Mouse (Mus musculus): ENCODE measurements around the gene Aass. TPM values are rescaled to one million over a fixed set of nuclear protein-coding genes. Genes with fewer than 3 reads are reported as not detected.
"Not testable (repeated sequence)": the region's sequence is repeated elsewhere in the genome, so short reads cannot be mapped to it uniquely, and the experiment has no call there.

The Aass gene
- polyA plus RNA-seq, 1 experiment from 2014 or later = 2.8 TPM

DNA sequence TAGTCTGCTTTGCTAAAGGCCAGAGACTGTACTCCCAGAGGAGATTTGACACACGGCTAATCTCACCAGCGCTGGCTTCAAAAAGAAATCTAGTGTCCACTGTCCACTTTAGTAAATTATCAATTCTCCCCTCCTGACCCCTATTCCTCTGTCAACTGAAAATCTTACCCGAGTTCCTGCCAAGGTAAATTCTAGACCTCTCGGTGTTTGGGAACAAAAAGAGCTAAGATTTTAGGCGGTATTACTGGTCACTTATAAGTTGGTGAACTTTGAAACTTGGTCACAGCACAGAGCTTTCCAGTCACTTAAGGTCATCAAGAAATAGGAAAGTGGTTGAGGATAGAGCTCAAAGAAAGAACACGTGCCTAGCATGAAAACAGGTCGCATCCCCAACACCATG, 6.1 kb downstream of the Aass start:
- no peak for ATAC-seq (ENCODE audit: insufficient read depth, low FRiP score)
- H3K27ac ChIP-seq (ENCODE audit: low read length) = no peak overlapping the region
- no peaks in the 10 kb centered on the region for H3K27me3 ChIP-seq (ENCODE audit: control insufficient read depth, insufficient read depth, low read length)
- no peak overlapping the region for H3K4me3 ChIP-seq (replicated peaks; ENCODE audit: low read length)
- 75% methylated on average over 7 of the region's 7 CpGs for WGBS
- H3K9ac ChIP-seq (ENCODE audit: low read length) = no peak overlapping the region
- no peaks in the 10 kb centered on the region for H3K9me3 ChIP-seq (replicated peaks; ENCODE audit: control insufficient read depth, low read length)
- no peak overlapping the region for H3K4me2 ChIP-seq (ENCODE audit: low read depth, low read length)
- no peaks in the 10 kb centered on the region for H3K36me3 ChIP-seq (ENCODE audit: control insufficient read depth, insufficient read depth, low read length)
- H3K4me1 ChIP-seq (ENCODE audit: control insufficient read depth, insufficient read depth, low read length) = no peaks in the 10 kb centered on the region

DNA sequence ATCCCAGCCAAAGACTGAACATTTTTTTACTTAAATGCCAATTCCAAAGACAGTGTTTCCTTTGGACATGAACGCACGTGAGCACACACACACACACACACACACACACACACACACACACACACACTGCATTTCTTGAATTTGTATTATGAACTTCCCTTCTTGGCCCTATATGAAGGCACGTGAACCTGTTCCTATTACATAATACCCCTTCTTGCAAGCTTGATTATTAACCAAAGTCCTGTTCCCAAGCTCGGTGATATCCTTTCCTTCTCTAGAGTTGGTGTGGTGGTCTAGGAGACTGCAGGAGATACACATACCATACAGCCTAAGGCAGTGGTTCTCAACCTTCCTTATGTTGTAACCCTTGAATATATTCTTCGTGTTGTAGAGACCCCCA, 7.0 kb downstream of the Aass start:
- Histone ChIP-seq H3K27me3 (ENCODE audit: control insufficient read depth, insufficient read depth, low read length) (no peaks in the 10 kb centered on the region), H3K4me1 (ENCODE audit: control insufficient read depth, insufficient read depth, low read length) (no peaks in the 10 kb centered on the region), H3K9ac (ENCODE audit: low read length) (no peak overlapping the region), H3K27ac (ENCODE audit: low read length) (no peak overlapping the region), H3K9me3 (replicated peaks; ENCODE audit: control insufficient read depth, low read length) (no peaks in the 10 kb centered on the region), H3K4me3 (replicated peaks; ENCODE audit: low read length) (no peak overlapping the region), H3K36me3 (ENCODE audit: control insufficient read depth, insufficient read depth, low read length) (no peaks in the 10 kb centered on the region), H3K4me2 (ENCODE audit: low read depth, low read length) (no peak overlapping the region)
- no peak for ATAC-seq (ENCODE audit: insufficient read depth, low FRiP score)
- WGBS = 79% methylated on average over 5 of the region's 5 CpGs

DNA sequence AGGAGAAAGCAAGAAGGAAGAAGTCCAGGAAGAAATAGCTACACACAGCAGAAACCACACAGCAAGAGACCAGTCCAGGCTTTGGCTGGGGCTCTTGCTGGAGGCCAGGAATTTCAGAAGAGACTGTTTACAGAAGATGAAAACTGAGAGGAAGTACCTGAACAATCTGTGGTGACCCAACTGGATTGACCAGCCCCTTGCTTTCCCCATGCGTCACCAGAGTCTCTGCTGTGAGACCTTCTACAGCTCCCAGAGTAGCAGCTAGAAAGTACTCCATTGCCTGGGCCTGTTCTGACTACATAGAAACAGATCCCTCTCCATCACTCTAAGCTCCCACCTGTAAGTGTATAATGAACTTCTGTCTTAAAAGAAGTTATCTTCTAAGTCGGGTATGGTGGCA, 8.0 kb downstream of the Aass start:
- Histone ChIP-seq H3K4me1 (ENCODE audit: control insufficient read depth, insufficient read depth, low read length) (no peaks in the 10 kb centered on the region), H3K9ac (ENCODE audit: low read length) (no peak overlapping the region), H3K27me3 (ENCODE audit: control insufficient read depth, insufficient read depth, low read length) (no peaks in the 10 kb centered on the region), H3K4me3 (replicated peaks; ENCODE audit: low read length) (no peak overlapping the region), H3K27ac (ENCODE audit: low read length) (no peak overlapping the region), H3K36me3 (ENCODE audit: control insufficient read depth, insufficient read depth, low read length) (no peaks in the 10 kb centered on the region), H3K9me3 (replicated peaks; ENCODE audit: control insufficient read depth, low read length) (no peaks in the 10 kb centered on the region), H3K4me2 (ENCODE audit: low read depth, low read length) (no peak overlapping the region)
- no peak for ATAC-seq (ENCODE audit: insufficient read depth, low FRiP score)
- WGBS = 68% methylated on average over 2 of the region's 2 CpGs

DNA sequence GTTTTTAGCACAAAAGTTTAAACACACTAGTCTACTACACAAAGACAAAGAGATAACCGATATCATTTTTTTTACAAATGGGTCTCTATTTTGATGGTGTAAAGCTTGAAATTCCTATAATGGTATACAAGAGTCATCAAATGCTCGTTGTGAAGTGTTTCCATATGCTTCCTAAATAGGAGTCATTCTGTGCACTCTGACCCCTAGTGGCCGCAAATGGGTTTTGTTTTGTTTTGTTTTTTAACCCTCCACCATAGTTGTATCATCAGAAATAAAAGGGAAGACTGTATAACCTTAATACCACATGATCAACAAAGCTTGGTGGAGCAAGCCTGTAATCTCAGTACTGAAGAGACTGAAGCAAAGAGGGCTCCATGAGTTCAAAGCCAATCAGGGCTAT, 9.9 kb downstream of the Aass start:
- Histone ChIP-seq H3K9me3 (replicated peaks; ENCODE audit: control insufficient read depth, low read length) (no peaks in the 10 kb centered on the region), H3K4me2 (ENCODE audit: low read depth, low read length) (no peak overlapping the region), H3K9ac (ENCODE audit: low read length) (no peak overlapping the region), H3K4me3 (replicated peaks; ENCODE audit: low read length) (no peak overlapping the region), H3K4me1 (ENCODE audit: control insufficient read depth, insufficient read depth, low read length) (no peaks in the 10 kb centered on the region), H3K36me3 (ENCODE audit: control insufficient read depth, insufficient read depth, low read length) (no peaks in the 10 kb centered on the region), H3K27ac (ENCODE audit: low read length) (no peak overlapping the region), H3K27me3 (ENCODE audit: control insufficient read depth, insufficient read depth, low read length) (no peaks in the 10 kb centered on the region)
- no peak for ATAC-seq (ENCODE audit: insufficient read depth, low FRiP score)
- WGBS = 42% methylated on average over 3 of the region's 3 CpGs

DNA sequence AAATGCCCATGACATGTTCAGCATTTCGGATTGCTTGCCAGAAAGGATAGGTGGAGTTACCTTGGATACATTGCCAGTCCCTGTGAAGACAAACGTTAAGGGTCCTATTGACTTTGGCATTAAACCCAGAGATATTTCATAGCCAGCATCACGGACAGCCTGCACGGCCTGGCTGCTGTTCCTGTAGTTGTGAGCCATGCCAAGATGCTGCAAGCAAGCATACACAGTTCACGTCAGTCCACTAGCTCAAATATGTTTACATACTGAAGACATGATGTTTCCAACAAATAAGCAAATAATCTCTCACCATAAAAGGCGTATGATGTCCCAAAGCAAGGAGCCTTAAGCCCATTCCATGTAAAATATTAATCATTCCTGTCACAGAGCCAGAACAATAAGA, 18.0 kb downstream of the Aass start:
- no peaks in the 10 kb centered on the region for H3K4me1 ChIP-seq (ENCODE audit: control insufficient read depth, insufficient read depth, low read length)
- no peak overlapping the region for H3K4me3 ChIP-seq (replicated peaks; ENCODE audit: low read length)
- H3K9ac ChIP-seq (ENCODE audit: low read length) = no peak overlapping the region
- no peaks in the 10 kb centered on the region for H3K9me3 ChIP-seq (replicated peaks; ENCODE audit: control insufficient read depth, low read length)
- H3K27ac ChIP-seq (ENCODE audit: low read length) = no peak overlapping the region
- no peak for ATAC-seq (ENCODE audit: insufficient read depth, low FRiP score)
- WGBS = 65% methylated on average over 6 of the region's 6 CpGs
- H3K27me3 ChIP-seq (ENCODE audit: control insufficient read depth, insufficient read depth, low read length) = no peaks in the 10 kb centered on the region
- no peak overlapping the region for H3K4me2 ChIP-seq (ENCODE audit: low read depth, low read length)
- H3K36me3 ChIP-seq (ENCODE audit: control insufficient read depth, insufficient read depth, low read length) = no peaks in the 10 kb centered on the region

DNA sequence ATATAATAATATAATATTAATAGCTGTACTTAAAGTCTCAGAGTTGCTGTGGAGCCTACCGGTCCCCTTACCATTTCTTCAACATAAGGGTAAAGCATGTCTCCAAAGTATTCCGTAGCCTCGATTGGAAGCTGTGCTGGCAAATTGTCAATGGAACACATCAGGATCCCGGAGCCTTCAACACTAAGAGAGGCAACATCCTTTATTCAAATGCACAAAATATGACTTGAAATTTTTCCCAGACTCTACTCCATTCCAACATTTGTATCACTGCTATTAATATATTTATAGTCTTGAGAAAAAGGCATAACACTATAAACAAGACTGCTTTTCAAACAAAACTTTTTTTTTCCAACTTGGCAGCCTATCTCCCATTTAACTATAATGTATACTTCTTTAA, 25.7 kb downstream of the Aass start:
- ATAC-seq (ENCODE audit: insufficient read depth, low FRiP score) = no peak
- H3K27me3 ChIP-seq (ENCODE audit: control insufficient read depth, insufficient read depth, low read length) = no peaks in the 10 kb centered on the region
- no peak overlapping the region for H3K4me2 ChIP-seq (ENCODE audit: low read depth, low read length)
- no peak overlapping the region for H3K27ac ChIP-seq (ENCODE audit: low read length)
- H3K4me1 ChIP-seq (ENCODE audit: control insufficient read depth, insufficient read depth, low read length) = no peaks in the 10 kb centered on the region
- H3K9me3 ChIP-seq (replicated peaks; ENCODE audit: control insufficient read depth, low read length) = no peaks in the 10 kb centered on the region
- WGBS = 74% methylated on average over 4 of the region's 4 CpGs
- no peak overlapping the region for H3K4me3 ChIP-seq (replicated peaks; ENCODE audit: low read length)
- no peaks in the 10 kb centered on the region for H3K36me3 ChIP-seq (ENCODE audit: control insufficient read depth, insufficient read depth, low read length)
- no peak overlapping the region for H3K9ac ChIP-seq (ENCODE audit: low read length)

DNA sequence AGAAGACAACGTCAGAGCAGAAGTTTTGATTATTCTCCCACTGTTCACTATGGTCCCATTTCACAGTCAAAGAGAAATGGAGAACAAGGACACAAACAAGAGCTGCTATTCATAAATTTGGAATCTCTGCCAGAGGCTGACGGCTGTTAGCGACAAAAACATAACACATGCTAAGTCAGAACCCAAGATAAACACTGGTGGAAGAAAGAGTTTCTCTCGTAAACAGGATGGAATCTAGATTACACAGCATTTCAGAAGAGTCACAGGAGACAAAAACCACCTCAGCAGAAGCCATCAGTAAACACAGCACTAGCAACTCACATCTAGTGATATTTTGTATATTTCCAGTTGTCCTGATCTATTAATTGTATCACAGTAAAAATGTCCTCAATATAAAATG, 26.4 kb downstream of the Aass start:
- ATAC-seq (ENCODE audit: insufficient read depth, low FRiP score) = no peak
- no peak overlapping the region for H3K27ac ChIP-seq (ENCODE audit: low read length)
- H3K9me3 ChIP-seq (replicated peaks; ENCODE audit: control insufficient read depth, low read length) = no peaks in the 10 kb centered on the region
- no peak overlapping the region for H3K4me2 ChIP-seq (ENCODE audit: low read depth, low read length)
- H3K4me1 ChIP-seq (ENCODE audit: control insufficient read depth, insufficient read depth, low read length) = no peaks in the 10 kb centered on the region
- no peak overlapping the region for H3K9ac ChIP-seq (ENCODE audit: low read length)
- 40% methylated on average over 4 of the region's 4 CpGs for WGBS
- no peaks in the 10 kb centered on the region for H3K36me3 ChIP-seq (ENCODE audit: control insufficient read depth, insufficient read depth, low read length)
- H3K27me3 ChIP-seq (ENCODE audit: control insufficient read depth, insufficient read depth, low read length) = no peaks in the 10 kb centered on the region
- no peak overlapping the region for H3K4me3 ChIP-seq (replicated peaks; ENCODE audit: low read length)

DNA sequence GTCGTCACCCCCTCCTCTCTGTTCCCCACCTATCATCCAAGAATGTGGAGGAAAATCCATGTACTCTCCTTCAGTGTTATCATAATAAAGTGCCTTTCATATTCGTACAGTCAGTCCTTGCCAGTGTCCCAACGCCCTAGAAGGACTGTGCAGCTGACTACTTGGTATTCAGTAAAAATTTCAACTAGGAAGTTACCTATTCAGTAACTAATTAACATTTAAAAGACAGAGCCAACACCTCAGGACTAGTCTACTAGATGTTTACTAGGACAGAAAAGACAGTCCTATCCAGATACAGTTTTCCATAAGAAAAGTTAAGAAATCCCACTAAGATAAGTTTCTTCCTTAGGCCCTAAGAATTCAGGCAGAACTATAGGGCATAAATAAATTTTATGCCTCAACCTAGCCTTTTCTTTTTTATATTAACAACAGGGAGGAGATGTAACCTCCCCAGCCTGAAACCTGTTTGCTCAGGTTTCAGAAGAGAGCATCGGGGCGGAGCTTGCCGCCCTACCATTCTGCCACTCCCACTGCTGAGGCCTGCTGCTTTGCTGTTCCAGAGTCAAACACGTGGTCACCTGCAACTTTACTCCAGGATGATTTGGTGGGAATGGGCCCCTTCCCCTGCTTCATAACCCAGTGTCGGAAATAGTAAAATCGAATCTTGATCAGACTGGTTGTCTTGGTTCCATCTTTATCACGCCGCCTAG, 42.3 kb downstream of the Aass start:
- not testable (repeated sequence) for ATAC-seq (ENCODE audit: insufficient read depth, low FRiP score); H3K9ac ChIP-seq (ENCODE audit: low read length); H3K4me3 ChIP-seq (replicated peaks; ENCODE audit: low read length); H3K27ac ChIP-seq (ENCODE audit: low read length); H3K9me3 ChIP-seq (replicated peaks; ENCODE audit: control insufficient read depth, low read length); H3K36me3 ChIP-seq (ENCODE audit: control insufficient read depth, insufficient read depth, low read length); H3K4me2 ChIP-seq (ENCODE audit: low read depth, low read length); H3K4me1 ChIP-seq (ENCODE audit: control insufficient read depth, insufficient read depth, low read length); H3K27me3 ChIP-seq (ENCODE audit: control insufficient read depth, insufficient read depth, low read length)
- 82% methylated on average over 11 of the region's 11 CpGs for WGBS

DNA sequence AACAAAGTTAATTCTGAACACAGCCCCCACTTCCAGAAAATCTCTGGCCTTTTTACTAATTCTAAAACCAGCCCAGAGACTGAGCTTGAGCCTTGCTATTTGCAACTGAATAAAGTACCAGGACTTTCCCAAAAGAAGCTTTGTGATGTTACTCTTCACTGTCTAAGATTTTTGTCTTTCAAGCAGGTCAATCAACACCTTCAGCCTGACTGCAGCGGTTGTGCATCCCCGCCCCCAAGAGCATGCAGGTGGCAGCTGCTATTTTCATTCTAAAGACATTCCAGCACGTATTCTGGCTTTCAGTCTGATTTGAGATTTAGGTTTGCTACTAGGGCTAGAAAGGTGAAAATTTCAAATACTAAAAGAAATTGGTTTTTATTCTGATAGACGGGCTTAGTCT, 43.5 kb downstream of the Aass start:
- H3K27me3 ChIP-seq (ENCODE audit: control insufficient read depth, insufficient read depth, low read length); H3K36me3 ChIP-seq (ENCODE audit: control insufficient read depth, insufficient read depth, low read length); H3K4me3 ChIP-seq (replicated peaks; ENCODE audit: low read length); H3K4me2 ChIP-seq (ENCODE audit: low read depth, low read length); H3K4me1 ChIP-seq (ENCODE audit: control insufficient read depth, insufficient read depth, low read length); H3K9me3 ChIP-seq (replicated peaks; ENCODE audit: control insufficient read depth, low read length); H3K27ac ChIP-seq (ENCODE audit: low read length); ATAC-seq (ENCODE audit: insufficient read depth, low FRiP score); H3K9ac ChIP-seq (ENCODE audit: low read length): not testable (repeated sequence)
- WGBS = 84% methylated on average over 4 of the region's 4 CpGs
